Mouse (Mus musculus): ENCODE data around the gene Ugt1a6b. TPM values are rescaled to one million over a fixed set of nuclear protein-coding genes. Genes with fewer than 3 reads are reported as not detected.
"Not testable (repeated sequence)": the region's sequence is repeated elsewhere in the genome, so short reads cannot be mapped to it uniquely, and the experiment has no call there.

Ugt1a6b gene
- 0.17 and 0.29 TPM in 2 replicates for polyA plus RNA-seq (2015; fragmentation: Nextera tagmentation; extraction: Ambion mirVana)

GRCm38 (mm10) chr1:88103019-88103418 lies at the start of gene Ugt1a6b:
Ugt1a6b (plus strand) TSS chr1:88103252.
- WGBS: 59% methylated on average over 3 of the region's 3 CpGs
- not testable (repeated sequence) for ATAC-seq (ENCODE audit: insufficient number of reproducible peaks, insufficient read depth, low FRiP score, low TSS enrichment, low read depth); H3K27ac ChIP-seq

GRCm38 (mm10) chr1:88055088-88055487 lies 48.0 kb upstream of the Ugt1a6b start, which contains the start of gene Ugt1a10:
Ugt1a10 (plus strand) TSS chr1:88055388.
- Histone ChIP-seq H3K36me3 (no peaks in the 10 kb centered on the region), H3K27ac (no peak within 1 kb of the TSS), H3K4me1 (no peaks in the 10 kb centered on the region), H3K9ac (no peak within 1 kb of the TSS), H3K4me2 (no peak within 1 kb of the TSS), H3K4me3 (no peak within 1 kb of the TSS), H3K27me3 (no peaks in the 10 kb centered on the region), H3K9me3 (no peaks in the 10 kb centered on the region)
- WGBS: 80% methylated on average over 1 of the region's 1 CpGs
- ATAC-seq (ENCODE audit: insufficient number of reproducible peaks, insufficient read depth, low FRiP score, low TSS enrichment, low read depth): no peak

More at GRCm38 (mm10) chr1:88103019-88103418, at the start of gene Ugt1a6b:
- H3K9me3 ChIP-seq, H3K4me2 ChIP-seq, H3K36me3 ChIP-seq, H3K4me1 ChIP-seq, H3K4me3 ChIP-seq, H3K27me3 ChIP-seq, H3K9ac ChIP-seq: not testable (repeated sequence)

- not testable (repeated sequence) for H3K9ac ChIP-seq; H3K36me3 ChIP-seq; H3K9me3 ChIP-seq; ATAC-seq (ENCODE audit: insufficient number of reproducible peaks, insufficient read depth, low FRiP score, low TSS enrichment, low read depth); H3K27me3 ChIP-seq; H3K4me3 ChIP-seq; H3K27ac ChIP-seq; H3K4me1 ChIP-seq; H3K4me2 ChIP-seq
- 50% methylated on average over 1 of the region's 2 CpGs for WGBS
These were observed 36.5 kb upstream of the Ugt1a6b start for GRCm38 (mm10) chr1:88066472-88067102.

GRCm38 (mm10) chr1:88070495-88070894 lies 32.6 kb upstream of the Ugt1a6b start, which contains the start of gene Ugt1a9:
Ugt1a9 (plus strand) TSS chr1:88070800.
- Histone ChIP-seq H3K4me1 (no peaks in the 10 kb centered on the region), H3K4me2 (no peak within 1 kb of the TSS), H3K4me3 (no peak within 1 kb of the TSS), H3K9ac (no peak within 1 kb of the TSS), H3K27me3 (no peaks in the 10 kb centered on the region), H3K36me3 (no peaks in the 10 kb centered on the region), H3K27ac (no peak within 1 kb of the TSS), H3K9me3 (no peaks in the 10 kb centered on the region)
- ATAC-seq (ENCODE audit: insufficient number of reproducible peaks, insufficient read depth, low FRiP score, low TSS enrichment, low read depth): no peak
- 76% methylated on average over 2 of the region's 2 CpGs for WGBS

GRCm38 (mm10) chr1:88070902-88071301 lies 32.1 kb upstream of the Ugt1a6b start:
- ATAC-seq (ENCODE audit: insufficient number of reproducible peaks, insufficient read depth, low FRiP score, low TSS enrichment, low read depth): no peak
- no peaks in the 10 kb centered on the region for H3K9me3 ChIP-seq
- no peaks in the 10 kb centered on the region for H3K4me1 ChIP-seq
- no peak overlapping the region for H3K4me3 ChIP-seq
- no peak overlapping the region for H3K9ac ChIP-seq
- H3K4me2 ChIP-seq: no peak overlapping the region
- H3K36me3 ChIP-seq: no peaks in the 10 kb centered on the region
- no peak overlapping the region for H3K27ac ChIP-seq
- no peaks in the 10 kb centered on the region for H3K27me3 ChIP-seq
- 84% methylated on average over 4 of the region's 4 CpGs for WGBS

DNA sequence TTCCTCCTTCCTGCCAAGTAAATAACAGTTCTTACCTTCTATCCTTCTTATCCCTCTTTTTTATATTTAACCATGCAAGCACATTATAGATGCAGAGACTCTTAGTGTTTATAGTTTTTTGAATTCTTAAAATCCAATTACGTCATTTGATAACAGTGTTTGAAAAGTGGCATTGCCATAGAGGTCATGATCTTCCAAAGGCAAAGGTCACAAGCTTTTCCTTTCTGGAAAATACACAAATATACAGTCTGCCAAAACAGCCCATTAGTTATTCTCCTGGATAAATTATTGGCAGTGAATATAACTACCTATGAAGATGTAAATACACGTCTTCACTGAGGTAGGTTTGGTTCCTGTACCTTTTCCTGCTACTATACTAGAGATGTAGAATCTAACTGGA lies 28.6 kb upstream of the Ugt1a6b start:
- ATAC-seq (ENCODE audit: insufficient number of reproducible peaks, insufficient read depth, low FRiP score, low TSS enrichment, low read depth): no peak

GRCm38 (mm10) chr1:88077128-88077527 lies 25.9 kb upstream of the Ugt1a6b start:
- Histone ChIP-seq H3K9me3 (no peaks in the 10 kb centered on the region), H3K4me3 (no peak overlapping the region), H3K4me2 (no peak overlapping the region), H3K9ac (no peak overlapping the region), H3K4me1 (no peaks in the 10 kb centered on the region), H3K36me3 (no peaks in the 10 kb centered on the region), H3K27me3 (no peaks in the 10 kb centered on the region), H3K27ac (no peak overlapping the region)
- WGBS: 83% methylated on average over 1 of the region's 1 CpGs
- no peak for ATAC-seq (ENCODE audit: insufficient number of reproducible peaks, insufficient read depth, low FRiP score, low TSS enrichment, low read depth)

More for the DNA sequence above, 28.6 kb upstream of the Ugt1a6b start:
- 88% methylated on average over 2 of the region's 2 CpGs for WGBS
- no peak overlapping the region for H3K4me2 ChIP-seq
- H3K9me3 ChIP-seq: no peaks in the 10 kb centered on the region
- H3K36me3 ChIP-seq: no peaks in the 10 kb centered on the region
- no peaks in the 10 kb centered on the region for H3K4me1 ChIP-seq
- H3K4me3 ChIP-seq: no peak overlapping the region
- no peak overlapping the region for H3K9ac ChIP-seq
- no peaks in the 10 kb centered on the region for H3K27me3 ChIP-seq
- no peak overlapping the region for H3K27ac ChIP-seq

DNA sequence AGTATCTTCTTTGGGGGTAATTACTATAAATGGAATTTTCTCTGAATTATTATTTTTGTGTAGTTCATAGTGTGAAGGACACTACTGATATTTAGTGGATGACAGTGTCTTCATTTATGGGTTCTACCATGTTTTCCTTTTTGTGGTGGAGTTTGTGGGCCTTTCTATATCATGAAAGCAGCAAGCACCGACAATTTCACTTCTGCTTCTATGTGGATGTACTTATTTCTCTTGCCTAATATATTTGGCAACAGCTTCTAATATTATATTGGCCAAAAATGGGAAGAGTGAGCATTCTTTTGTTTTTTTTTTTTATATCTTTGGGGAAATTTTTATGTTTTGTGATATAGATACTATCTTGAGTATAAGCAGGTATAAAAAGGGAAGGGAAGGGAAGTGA lies 21.4 kb upstream of the Ugt1a6b start:
- Histone ChIP-seq H3K27me3 (no peaks in the 10 kb centered on the region), H3K4me2 (no peak overlapping the region), H3K4me1 (no peaks in the 10 kb centered on the region), H3K9ac (no peak overlapping the region), H3K27ac (no peak overlapping the region), H3K36me3 (no peaks in the 10 kb centered on the region), H3K9me3 (no peaks in the 10 kb centered on the region), H3K4me3 (no peak overlapping the region)
- ATAC-seq (ENCODE audit: insufficient number of reproducible peaks, insufficient read depth, low FRiP score, low TSS enrichment, low read depth): no peak
- WGBS: 96% methylated on average over 1 of the region's 1 CpGs

- 57% methylated on average over 1 of the region's 1 CpGs for WGBS
- Histone ChIP-seq H3K4me2 (no peak overlapping the region), H3K27ac (no peak overlapping the region), H3K36me3 (no peaks in the 10 kb centered on the region), H3K4me1 (no peaks in the 10 kb centered on the region), H3K27me3 (no peaks in the 10 kb centered on the region), H3K9ac (no peak overlapping the region), H3K4me3 (no peak overlapping the region), H3K9me3 (no peaks in the 10 kb centered on the region)
- ATAC-seq (ENCODE audit: insufficient number of reproducible peaks, insufficient read depth, low FRiP score, low TSS enrichment, low read depth): no peak
These were observed 16.9 kb upstream of the Ugt1a6b start for GRCm38 (mm10) chr1:88086125-88086524.

DNA sequence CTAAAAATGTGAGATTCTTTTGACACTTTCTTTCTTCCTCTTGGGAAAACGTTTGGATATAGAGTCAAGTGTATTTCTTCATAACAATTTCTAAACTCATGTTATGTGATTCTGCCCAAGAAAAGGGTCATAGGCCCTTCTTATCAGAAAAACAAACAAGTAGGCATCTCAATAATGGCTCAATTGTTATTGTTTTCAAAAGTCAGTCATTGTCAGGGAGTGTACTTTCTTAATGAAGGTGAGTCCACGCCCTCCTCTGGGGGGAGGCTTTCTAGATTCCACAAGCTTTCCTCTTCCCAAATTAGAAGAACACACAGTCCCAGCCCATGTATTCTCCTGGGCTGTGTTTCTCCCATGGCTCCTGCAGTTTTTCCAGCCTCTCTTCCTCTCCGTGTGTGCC lies 15.5 kb upstream of the Ugt1a6b start, which contains the start of gene Ugt1a8:
TSS of gene Ugt1a8 (plus strand) at position 301 of the 400 bp plus-strand sequence.
- no peaks in the 10 kb centered on the region for H3K4me1 ChIP-seq
- no peak for ATAC-seq (ENCODE audit: insufficient number of reproducible peaks, insufficient read depth, low FRiP score, low TSS enrichment, low read depth)
- no peak within 1 kb of the TSS for H3K9ac ChIP-seq
- no peaks in the 10 kb centered on the region for H3K27me3 ChIP-seq
- 82% methylated on average over 3 of the region's 3 CpGs for WGBS
- H3K4me3 ChIP-seq: no peak within 1 kb of the TSS
- no peaks in the 10 kb centered on the region for H3K36me3 ChIP-seq
- H3K4me2 ChIP-seq: no peak within 1 kb of the TSS
- no peaks in the 10 kb centered on the region for H3K9me3 ChIP-seq
- H3K27ac ChIP-seq: no peak within 1 kb of the TSS

GRCm38 (mm10) chr1:88092341-88092740 lies 10.7 kb upstream of the Ugt1a6b start:
- Histone ChIP-seq H3K9ac (no peak overlapping the region), H3K4me3 (no peak overlapping the region), H3K27me3 (no peaks in the 10 kb centered on the region), H3K36me3 (no peaks in the 10 kb centered on the region), H3K9me3 (no peaks in the 10 kb centered on the region), H3K4me1 (peaks cover 6% of the 10 kb centered on the region), H3K4me2 (no peak overlapping the region), H3K27ac (no peak overlapping the region)
- ATAC-seq (ENCODE audit: insufficient number of reproducible peaks, insufficient read depth, low FRiP score, low TSS enrichment, low read depth): no peak

DNA sequence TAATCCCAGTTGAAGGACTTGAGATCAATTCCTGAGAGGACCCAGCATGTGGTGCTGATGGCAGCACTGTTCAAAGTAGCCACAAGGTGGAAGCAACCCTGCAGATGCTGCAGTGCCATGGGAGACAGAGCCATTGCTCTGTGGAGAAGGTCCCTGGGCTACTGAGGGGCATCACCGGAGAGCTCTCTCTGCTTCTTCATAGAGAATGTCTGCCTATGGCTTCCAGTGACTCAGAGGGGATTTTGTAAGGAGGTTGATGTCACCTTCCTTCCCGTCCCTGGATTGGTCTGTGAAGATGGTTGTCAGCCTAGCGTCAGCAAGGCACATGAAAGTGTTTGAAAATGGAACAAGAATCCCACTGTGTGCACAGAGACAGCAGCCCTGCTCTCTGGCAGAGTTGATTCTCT lies 8.8 kb upstream of the Ugt1a6b start:
- not testable (repeated sequence) for H3K9ac ChIP-seq; H3K4me2 ChIP-seq; H3K27ac ChIP-seq; H3K4me3 ChIP-seq; H3K4me1 ChIP-seq; H3K36me3 ChIP-seq; H3K9me3 ChIP-seq; H3K27me3 ChIP-seq; ATAC-seq (ENCODE audit: insufficient number of reproducible peaks, insufficient read depth, low FRiP score, low TSS enrichment, low read depth)
- 63% methylated on average over 3 of the region's 3 CpGs for WGBS

Measured in embryonic facial prominence, embryonic 13.5 days (tissue).